Mouse (Mus musculus): ENCODE results near the gene Mthfd2.

Mthfd2 gene

GRCm38 (mm10) chr6:83268144-83269010 is 57.3 kb downstream of the Mthfd2 start:
- in situ Hi-C loops (cut with MboI, MseI) = no loop called here

GRCm38 (mm10) chr6:83267616-83268015 is 58.1 kb downstream of the Mthfd2 start:
- in situ Hi-C loops (cut with MboI, MseI) = no loop called here

GRCm38 (mm10) chr6:83265653-83266052 is 60.1 kb downstream of the Mthfd2 start:
- in situ Hi-C loops (cut with MboI, MseI) = no loop called here

- in situ Hi-C loops (cut with MboI, MseI) = no loop called here
Observed at GRCm38 (mm10) chr6:83265253-83265652, 60.5 kb downstream of the Mthfd2 start.

GRCm38 (mm10) chr6:83264516-83264915 is 61.2 kb downstream of the Mthfd2 start:
- in situ Hi-C loops (cut with MboI, MseI) = no loop called here
